Mouse (Mus musculus): Measurements from ENCODE around the gene Tmem45b.

- TF ChIP-seq POLR2A (IDR thresholded peaks at IDR 0.05; ENCODE audit: insufficient read depth, low read length) = no peak
- TF ChIP-seq CTCF (IDR thresholded peaks at IDR 0.05; ENCODE audit: low read depth, low read length) = no peak
- no peak for TF ChIP-seq EP300 (IDR thresholded peaks at IDR 0.05; ENCODE audit: insufficient read depth, low read depth, low read length)
These were observed 12.1 kb downstream of the Tmem45b start for GRCm38 (mm10) chr9:31452166-31452565.

Measured in ES-Bruce4 (cell line).